8 mouse cellular contexts compared by ENCODE assay signal in genomic region chr13:58593129-58593528, GRCm38 (mm10). TPM values are rescaled to one million over a fixed set of nuclear protein-coding genes. Genes with fewer than 3 reads are reported as not detected.
DNase-seq lines count a peak whose midpoint lies in the region; ATAC-seq lines count a peak whose summit lies in the region.

No protein-coding gene starts in this region.

- no peak overlapping the region for H3K9ac ChIP-seq in kidney, embryonic 16.5 days (replicated peaks; ENCODE audit: low read length)

- no peak overlapping the region for H3K27ac ChIP-seq in kidney, embryonic 16.5 days (ENCODE audit: low read length)

- WGBS in kidney, embryonic 16.5 days, result 35% methylated on average over 7 of the region's 7 CpGs

- no peaks in the 10 kb centered on the region for H3K36me3 ChIP-seq in kidney, embryonic 16.5 days (ENCODE audit: insufficient read depth, low read length)

- no peaks in the 10 kb centered on the region for H3K27me3 ChIP-seq in kidney, embryonic 16.5 days (ENCODE audit: insufficient read depth, low read length)

- peaks cover 7% of the 10 kb centered on the region; the same call in 1 of the 2 replicates for H3K4me1 ChIP-seq in kidney, embryonic 16.5 days (ENCODE audit: insufficient read depth, low read length)

- no peak overlapping the region for H3K4me3 ChIP-seq in kidney, embryonic 16.5 days (ENCODE audit: low read length)

- peak; percentile 8 for DNase-seq in cerebellum, adult 11 months
- DNase-seq in A20 (ENCODE audit: low read depth, low spot score), result peak; percentile 56
- peak; percentile 40 for DNase-seq in brain, adult 2 months (ENCODE audit: low read depth, low spot score)
- peak; percentile 24 for DNase-seq in frontal cortex, postnatal 36 days (ENCODE audit: low spot score in 2 of 2)
- peak; percentile 86 for DNase-seq in lung, postnatal 36 days
- DNase-seq in testis, postnatal 10 days (ENCODE audit: low spot score), result peak; percentile 75

- no peak for ATAC-seq in cerebellum, adult (ENCODE audit: insufficient number of reproducible peaks, low FRiP score, low TSS enrichment)
- ATAC-seq in kidney, embryonic 16.5 days (ENCODE audit: low FRiP score, low TSS enrichment), result 0 out of 2 replicates have a peak, but pooled peaks have one; percentile 27

- H3K4me2 ChIP-seq in kidney, embryonic 16.5 days (replicated peaks; ENCODE audit: low read depth, low read length), result no peak overlapping the region

- H3K9me3 ChIP-seq in kidney, embryonic 16.5 days (ENCODE audit: low read length), result no peaks in the 10 kb centered on the region

RNA-seq across cellular contexts. Expression of gene Slc28a3, which starts 17.5 kb away (rescaled TPM):
- 0.08 TPM in 1 of 2 replicates, not detected in the other for polyA plus RNA-seq in kidney, embryonic 16.5 days (2015; fragmentation: Nextera tagmentation; extraction: Ambion mirVana)

Comparison
In these comparisons a context has a peak if more than half of its experiments do, and no peak if none do; other contexts are left out.
1. DNase-seq: peak in every context shown above with its lines; median percentile 86 in lung, postnatal 36 days; 75 in testis, postnatal 10 days; 56 in A20; 40 in brain, adult 2 months; 24 in frontal cortex, postnatal 36 days; 8 in cerebellum, adult 11 months.